Mouse (Mus musculus) left cerebral cortex, adult 8-10 months (tissue): ENCODE results near the gene Cd151. TPM values are rescaled to one million over a fixed set of nuclear protein-coding genes. Genes with fewer than 3 reads are reported as not detected.

ENCODE experiments used
- DNase-seq, 2 experiments: peaks; one replicate each; pipeline ENCODE4 v3.0.0; 2022; ENCODE audit warnings: low spot score in 2 of 2
- total RNA-seq, 4 experiments: library from RNA; stranded (reverse); gene quantifications; 2 replicates each; pipeline ENCODE4 v1.2.4; 2022

Cd151 gene
- total RNA-seq, 4 experiments from 2014 or later, result 30.2 to 35.5 (median 33.4) TPM

GRCm38 (mm10) chr7:141457236-141457635 is 10.0 kb upstream of the Cd151 start:
- no peak for DNase-seq

GRCm38 (mm10) chr7:141457986-141458660 is 9.1 kb upstream of the Cd151 start:
- DNase-seq, result no peak

- no peak for DNase-seq
Measured at GRCm38 (mm10) chr7:141458661-141459060, 8.5 kb upstream of the Cd151 start.

GRCm38 (mm10) chr7:141459301-141459711 is 7.9 kb upstream of the Cd151 start:
- DNase-seq, result no peak

GRCm38 (mm10) chr7:141460001-141460390 is 7.2 kb upstream of the Cd151 start:
- no peak for DNase-seq

- no peak for DNase-seq
Measured at GRCm38 (mm10) chr7:141460391-141461113, 6.6 kb upstream of the Cd151 start, which contains the start of gene Cracr2b. Gene Cracr2b (plus strand): TSS chr7:141461094.

- no peak for DNase-seq
Measured at GRCm38 (mm10) chr7:141461521-141462332, 5.5 kb upstream of the Cd151 start.

GRCm38 (mm10) chr7:141462333-141462821 is 4.8 kb upstream of the Cd151 start:
- DNase-seq, result no peak

GRCm38 (mm10) chr7:141463824-141464602 is 3.2 kb upstream of the Cd151 start:
- DNase-seq, result no peak

- no peak for DNase-seq
Measured at GRCm38 (mm10) chr7:141464603-141465201, 2.5 kb upstream of the Cd151 start.

GRCm38 (mm10) chr7:141465388-141466044 is 1.7 kb upstream of the Cd151 start:
- DNase-seq, result no peak

GRCm38 (mm10) chr7:141466045-141466394 is 1.2 kb upstream of the Cd151 start:
- DNase-seq, result no peak

GRCm38 (mm10) chr7:141466607-141467148 is 514 bp upstream of the Cd151 start:
- no peak for DNase-seq

GRCm38 (mm10) chr7:141468164-141468521 is 951 bp downstream of the Cd151 start:
- DNase-seq, result no peak

- no peak for DNase-seq
Measured at GRCm38 (mm10) chr7:141468522-141469211, 1.5 kb downstream of the Cd151 start.

- DNase-seq, result no peak
Measured at GRCm38 (mm10) chr7:141469352-141469751, 2.2 kb downstream of the Cd151 start.

GRCm38 (mm10) chr7:141469901-141470636 is 2.9 kb downstream of the Cd151 start:
- no peak for DNase-seq

- no peak for DNase-seq
Measured at GRCm38 (mm10) chr7:141470637-141470944, 3.4 kb downstream of the Cd151 start.

GRCm38 (mm10) chr7:141471236-141471635 is 4.0 kb downstream of the Cd151 start:
- no peak for DNase-seq
